Mouse (Mus musculus) kidney, adult 18-20 months (tissue): ENCODE results near the gene Rnf227.
"Not testable (repeated sequence)": the region's sequence is repeated elsewhere in the genome, so short reads cannot be mapped to it uniquely, and the experiment has no call there.

Source experiments
- DNase-seq: peaks from one replicate; pipeline ENCODE4 v3.0.0; 2021

Gene Rnf227

DNA sequence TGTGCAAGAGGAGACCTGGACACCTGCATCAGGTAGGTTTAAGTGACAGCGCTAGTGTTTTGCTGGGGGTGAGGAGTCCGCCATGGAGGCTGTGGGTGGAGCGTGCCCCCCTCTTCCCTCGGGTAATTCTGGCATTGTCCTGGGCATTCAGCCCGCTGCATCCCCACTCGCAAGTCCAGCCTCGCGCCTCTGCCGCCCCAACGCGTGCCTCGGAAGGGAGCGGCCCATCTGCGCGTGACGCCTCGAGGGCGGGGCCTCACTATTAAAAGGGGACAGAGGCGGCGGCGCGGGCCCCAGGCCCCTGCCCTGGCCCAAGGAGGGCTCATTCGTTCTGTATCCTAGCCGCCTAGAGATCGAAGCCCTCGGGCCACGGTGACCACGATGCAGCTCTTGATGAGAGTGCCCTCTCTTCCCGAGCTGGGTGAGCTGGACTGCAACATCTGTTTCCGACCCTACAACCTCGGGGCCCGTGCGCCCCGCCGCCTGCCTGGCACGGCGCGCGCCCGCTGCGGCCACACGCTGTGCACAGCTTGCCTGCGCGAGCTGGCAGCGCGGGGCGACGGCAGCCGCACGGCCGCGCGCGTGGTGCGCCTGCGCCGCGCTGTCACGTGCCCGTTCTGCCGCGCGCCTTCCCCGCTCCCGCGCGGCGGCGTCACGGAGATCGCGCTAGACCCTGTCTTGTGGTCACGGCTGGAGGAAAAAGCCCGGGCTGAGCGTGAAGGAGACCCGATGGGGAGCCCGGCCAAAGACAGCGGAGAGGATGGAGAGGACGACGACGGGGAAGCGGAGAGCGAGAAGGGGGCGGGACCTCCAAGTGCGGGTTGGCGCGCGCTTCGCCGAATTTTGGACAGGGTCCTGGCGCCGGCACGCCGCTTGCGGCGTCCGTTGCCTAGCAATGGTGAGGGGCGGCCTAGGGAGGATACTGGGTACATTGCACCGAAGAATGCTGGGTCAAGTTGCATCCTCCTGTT lies at the start of gene Rnf227:
Rnf227 (plus strand) TSS at position 301 of the 971 bp plus-strand sequence.
- DNase-seq = peak; percentile 77

DNA sequence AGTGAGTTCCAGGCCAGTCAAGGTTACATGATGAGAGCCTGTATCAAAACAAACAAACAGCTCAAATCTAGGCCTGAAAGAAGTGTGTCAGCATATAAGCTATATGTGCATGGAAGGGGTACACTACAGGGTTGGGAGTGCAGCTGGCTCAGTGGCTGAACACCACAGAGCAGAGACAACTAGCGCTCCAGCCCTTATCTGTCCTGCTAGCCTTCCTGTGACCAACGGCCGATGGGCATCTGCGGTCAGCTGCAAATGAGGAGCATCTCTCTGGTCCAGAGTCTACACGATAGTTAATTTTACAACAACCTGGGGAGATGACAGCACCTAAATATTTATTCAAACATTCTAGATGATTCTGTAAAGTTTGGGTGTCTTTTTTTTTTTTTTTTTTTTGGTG lies 49.1 kb upstream of the Rnf227 start:
- no peak for DNase-seq

GRCm38 (mm10) chr11:69295286-69295685 lies 45.0 kb upstream of the Rnf227 start:
- no peak for DNase-seq

DNA sequence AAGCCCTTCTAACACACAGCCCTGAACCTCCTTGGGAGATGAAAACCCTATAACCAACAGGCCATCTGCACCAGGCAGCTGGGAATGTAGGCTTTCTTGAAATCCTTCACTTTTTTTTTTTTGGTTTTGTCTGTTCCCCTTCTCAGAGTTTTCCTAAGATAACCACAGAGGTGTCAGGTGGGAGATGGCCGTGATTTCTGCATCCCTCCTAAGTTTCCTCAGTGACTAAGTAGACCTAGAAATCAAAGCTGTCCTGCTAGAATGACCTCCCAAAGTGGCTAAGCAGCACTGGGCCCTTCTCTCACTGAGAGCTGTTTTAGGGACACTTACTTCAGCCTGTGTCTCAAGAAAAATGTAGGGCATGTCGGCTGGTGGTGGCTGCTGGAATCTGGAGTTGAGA lies 42.5 kb upstream of the Rnf227 start:
- DNase-seq = no peak

DNA sequence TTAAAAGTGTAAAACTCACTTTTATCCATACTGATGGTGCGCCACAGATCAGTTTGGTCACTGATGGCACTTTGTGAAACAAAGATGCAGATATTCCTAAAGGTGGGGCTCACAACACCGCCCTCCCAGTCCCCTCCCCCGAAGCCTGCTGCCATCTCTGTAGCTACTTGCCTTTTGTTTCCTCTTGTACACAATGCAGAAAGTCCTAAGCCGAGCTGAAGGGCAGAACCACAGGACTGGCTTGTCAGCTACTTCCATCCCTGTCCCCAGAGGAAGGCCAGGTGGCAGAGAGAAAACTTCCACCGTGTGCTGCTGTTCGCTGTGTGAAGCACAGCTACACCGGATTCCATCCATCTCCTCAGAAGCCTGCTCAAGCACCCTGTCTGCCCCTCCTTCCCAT lies 42.0 kb upstream of the Rnf227 start:
- no peak for DNase-seq

- no peak for DNase-seq
Observed at GRCm38 (mm10) chr11:69302817-69303216, 37.4 kb upstream of the Rnf227 start.

DNA sequence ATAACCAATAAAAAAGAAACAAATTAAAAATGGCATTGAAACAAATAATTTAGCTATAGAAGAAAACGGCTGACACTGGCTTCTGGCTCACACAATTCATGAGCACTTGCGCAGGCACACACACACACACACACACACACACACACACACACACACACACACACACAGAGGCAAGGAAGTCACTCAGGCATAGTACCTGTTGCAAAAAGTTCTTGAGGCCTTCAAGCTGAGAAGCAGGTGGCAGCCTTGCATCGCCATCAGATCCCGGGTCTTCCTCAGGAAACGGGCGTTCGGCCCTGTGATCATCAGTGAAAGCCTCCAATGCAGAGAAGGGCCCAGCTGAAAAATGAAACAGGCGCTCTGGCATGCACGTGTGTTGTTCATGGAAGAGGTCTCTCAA lies 35.0 kb upstream of the Rnf227 start:
- DNase-seq = no peak

DNA sequence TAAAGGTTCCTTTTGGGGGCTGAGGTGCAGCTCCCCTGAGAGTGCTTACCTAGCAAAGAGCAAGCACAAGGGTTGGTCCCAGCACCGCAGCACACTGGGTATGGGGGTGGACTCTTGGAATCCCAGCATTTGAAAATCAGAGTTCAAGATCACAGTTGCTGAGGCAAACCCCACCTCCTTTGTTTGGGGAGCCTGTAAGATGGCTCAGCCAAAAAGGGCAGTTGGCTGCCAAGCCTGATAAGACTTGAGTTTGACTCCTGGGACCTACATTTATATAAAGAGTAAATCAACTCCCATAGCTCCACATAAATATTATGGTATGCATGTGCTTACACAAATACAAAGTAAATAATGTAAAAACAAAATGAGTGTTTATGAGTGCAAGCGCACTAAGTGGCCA lies 34.2 kb upstream of the Rnf227 start:
- DNase-seq = no peak

- no peak for DNase-seq
Observed at GRCm38 (mm10) chr11:69311266-69311665, 29.0 kb upstream of the Rnf227 start.

GRCm38 (mm10) chr11:69316361-69316760 lies 23.9 kb upstream of the Rnf227 start:
- no peak for DNase-seq

DNA sequence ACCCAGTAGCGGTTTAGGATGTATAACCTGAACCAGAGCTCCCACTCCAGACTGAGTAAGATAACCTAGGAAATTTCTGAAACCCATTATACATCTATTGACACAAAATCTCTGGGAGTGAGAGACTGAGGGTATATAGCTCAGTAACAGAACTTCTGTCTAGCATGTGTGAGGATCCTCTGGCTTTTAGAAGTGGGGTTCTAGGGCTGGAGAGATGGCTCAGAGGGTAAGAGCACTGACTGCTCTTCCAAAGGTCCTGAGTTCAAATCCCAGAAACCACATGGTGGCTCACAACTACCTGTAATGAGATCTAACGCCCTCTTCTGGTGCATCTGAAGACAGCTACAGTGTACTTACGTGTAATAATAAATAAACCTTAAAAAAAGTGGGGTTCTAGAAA lies 22.3 kb upstream of the Rnf227 start:
- DNase-seq = not testable (repeated sequence)

GRCm38 (mm10) chr11:69321580-69321979 lies 18.7 kb upstream of the Rnf227 start:
- DNase-seq = no peak

GRCm38 (mm10) chr11:69322010-69322409 lies 18.3 kb upstream of the Rnf227 start:
- no peak for DNase-seq

DNA sequence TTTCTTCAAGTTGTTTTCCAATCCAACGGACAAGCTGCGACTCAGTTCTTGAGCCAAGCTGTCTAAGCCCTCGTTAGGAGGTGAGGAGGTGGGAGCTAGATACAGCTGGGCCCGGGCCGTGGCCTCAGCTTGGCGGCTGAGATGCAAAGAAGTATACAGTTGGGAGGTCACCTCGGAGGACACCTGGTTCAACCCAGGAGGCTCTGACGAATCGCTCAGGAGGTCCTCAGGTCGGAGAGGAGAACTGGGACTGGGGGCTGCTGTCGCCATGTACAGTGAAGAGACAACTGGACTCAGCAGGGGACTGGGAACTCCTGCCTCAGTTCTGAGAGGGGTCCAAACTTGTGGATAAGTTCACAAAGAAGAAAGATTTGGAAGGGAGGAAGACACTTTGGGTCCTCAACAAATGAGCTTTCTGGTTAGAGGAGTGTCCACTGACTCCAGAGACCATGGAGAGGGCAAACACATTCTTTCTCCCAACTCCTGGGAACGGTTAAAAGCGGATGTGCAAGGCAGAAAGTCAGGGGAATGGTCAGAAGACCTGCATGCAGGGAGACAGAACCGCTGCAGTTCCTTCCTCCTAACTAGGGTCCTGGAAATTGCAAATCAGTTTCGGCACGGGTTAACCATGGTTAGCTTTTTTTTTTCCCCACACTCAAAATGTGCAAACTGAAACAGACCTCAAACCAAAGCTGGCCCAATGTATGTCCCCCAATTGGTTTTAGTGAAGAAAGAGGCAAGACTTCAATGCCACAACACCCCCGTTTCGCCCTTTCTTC lies 17.4 kb upstream of the Rnf227 start:
- DNase-seq = no peak

- DNase-seq = peak; percentile 96
Observed at GRCm38 (mm10) chr11:69323667-69324111, 16.6 kb upstream of the Rnf227 start, which contains the start of the genes Cntrob and Trappc1. Gene Cntrob, minus strand, starts transcription at chr11:69323775. Gene Trappc1, plus strand, starts transcription at chr11:69323980.

- DNase-seq = no peak
Observed at GRCm38 (mm10) chr11:69324749-69325148, 15.5 kb upstream of the Rnf227 start.

GRCm38 (mm10) chr11:69325628-69326407 lies 14.4 kb upstream of the Rnf227 start, which contains the start of gene Kcnab3:
Gene Kcnab3, plus strand, starts transcription at chr11:69326258.
- peak; percentile 88 for DNase-seq

GRCm38 (mm10) chr11:69326408-69327156 lies 13.7 kb upstream of the Rnf227 start:
- DNase-seq = no peak

DNA sequence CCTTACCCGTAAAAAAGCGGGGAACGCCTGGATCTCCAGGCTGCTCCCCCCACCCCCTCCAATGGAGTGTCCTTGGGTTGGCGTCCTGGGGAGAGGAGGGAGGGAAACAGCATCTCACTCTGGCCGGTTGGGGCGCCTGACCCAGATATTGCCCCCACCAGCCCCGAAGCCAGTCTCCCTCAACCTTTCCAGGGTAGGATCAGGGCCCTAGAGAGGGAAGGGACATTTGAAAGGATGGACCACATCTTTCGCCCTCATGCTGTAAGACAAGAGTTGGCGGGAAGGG lies 13.2 kb upstream of the Rnf227 start:
- DNase-seq = no peak

GRCm38 (mm10) chr11:69327648-69328047 lies 12.6 kb upstream of the Rnf227 start:
- no peak for DNase-seq

- no peak for DNase-seq
Observed at GRCm38 (mm10) chr11:69328517-69328916, 11.7 kb upstream of the Rnf227 start.

GRCm38 (mm10) chr11:69331152-69331551 lies 9.1 kb upstream of the Rnf227 start:
- DNase-seq = no peak
